8 mouse cellular contexts compared by ENCODE assay signal in the genomic region with DNA sequence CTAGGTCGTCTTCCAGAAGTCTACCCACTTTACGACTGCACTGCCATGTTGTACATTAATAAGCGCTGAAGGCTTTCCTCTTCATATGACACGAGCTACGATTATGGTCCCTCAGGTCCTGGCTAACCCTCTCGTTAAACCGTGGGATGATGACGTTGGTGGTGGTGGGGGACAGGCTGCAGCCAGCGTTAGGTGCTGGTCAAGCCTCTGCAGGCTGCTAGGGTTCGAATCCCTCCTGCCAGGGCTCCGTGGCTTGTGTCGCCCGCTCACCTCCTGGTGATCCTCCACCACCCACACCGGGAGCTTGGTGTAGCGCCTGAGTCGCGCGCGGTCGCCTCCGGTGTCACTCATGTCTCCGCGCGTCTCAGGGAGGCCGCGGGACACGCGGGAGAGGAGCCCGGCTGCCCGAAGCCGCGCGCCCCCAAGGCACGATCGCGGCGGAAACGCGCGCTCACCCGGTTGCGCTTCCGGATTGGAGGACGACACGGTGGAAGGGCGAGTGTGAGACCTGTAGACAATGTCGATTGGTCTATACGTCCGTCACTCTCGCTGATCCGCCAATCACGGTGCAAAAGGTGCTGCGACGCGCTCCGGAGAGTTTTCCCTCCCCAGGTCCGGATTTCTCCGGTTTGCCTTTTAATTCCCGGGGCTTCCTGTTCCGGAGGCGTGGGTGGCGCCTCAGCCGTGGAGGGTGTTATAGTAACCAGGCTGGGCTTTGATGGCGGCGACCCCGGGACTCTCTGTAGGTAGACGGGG. TPM values are rescaled to one million over a fixed set of nuclear protein-coding genes. Genes with fewer than 3 reads are reported as not detected.
DNase-seq lines count a peak whose midpoint lies in the region; ATAC-seq and TF ChIP-seq lines count a peak whose summit lies in the region.

A gene (minus strand): TSS at position 453 of the 756 bp plus-strand sequence.
A gene (plus strand): TSS at position 619 of the 756 bp plus-strand sequence.

- H3K27me3 ChIP-seq in megakaryocyte, embryonic 14.5 days (replicated peaks): no peaks in the 10 kb centered on the region

- H3K4me1 ChIP-seq in cortical plate, adult 2 months (ENCODE audit: control insufficient read depth, insufficient read depth, low read length): peaks cover 7% of the 10 kb centered on the region
- peaks cover 31% of the 10 kb centered on the region for H3K4me1 ChIP-seq in megakaryocyte, embryonic 14.5 days

- TF ChIP-seq CTCF in cortical plate, adult 2 months (IDR thresholded peaks at IDR 0.05; ENCODE audit: extremely low read depth, insufficient read depth, low read length): no peak

- TF ChIP-seq POLR2A in cortical plate, adult 2 months (IDR thresholded peaks at IDR 0.05; ENCODE audit: extremely low read depth, insufficient read depth, low read length): peak; percentile 58; the same call in 1 of the 2 replicates

- H3K36me3 ChIP-seq in megakaryocyte, embryonic 14.5 days (replicated peaks; ENCODE audit: low read length): peaks cover 65% of the 10 kb centered on the region

- no peaks in the 10 kb centered on the region for H3K9me3 ChIP-seq in megakaryocyte, embryonic 14.5 days

- no peak within 1 kb of the TSS for H3K27ac ChIP-seq in cortical plate, adult 2 months (ENCODE audit: insufficient read depth, low read length)

- DNase-seq in gastrocnemius, adult 8-10 months (ENCODE audit: low spot score in 2 of 2): peak; percentile 94 to 96
- DNase-seq in hindlimb bud, embryonic 11.5 days (ENCODE audit: extremely low spot score, low read depth, low spot score): peak; percentile 99
- peak; percentile 97 to 99 for DNase-seq in left cerebral cortex, adult 8-10 months (ENCODE audit: low spot score in 2 of 2)
- DNase-seq in right cerebral cortex, postnatal 10 days (ENCODE audit: low spot score in 2 of 2): peak; percentile 100
- peak; percentile 98 for DNase-seq in urinary bladder, postnatal 25 days (ENCODE audit: low spot score)

- ATAC-seq in activated CD4-positive, CD25-positive, alpha-beta regulatory T cell, adult 4 months: peak; percentile 99

- H3K4me3 ChIP-seq in cortical plate, adult 2 months (ENCODE audit: insufficient read depth, low read length): peak within 1 kb of the TSS; percentile 80
- H3K4me3 ChIP-seq in megakaryocyte, embryonic 14.5 days (replicated peaks): peak within 1 kb of the TSS; percentile 100

RNA-seq across cellular contexts. Expression of the first gene that starts in this region (rescaled TPM):
- 10 to 100 TPM; 31.4 to 34.2 TPM for polyA plus RNA-seq in activated CD4-positive, CD25-positive, alpha-beta regulatory T cell, adult 4 months (2017; shearing (Covaris generic))
- 24.9 and 25.2 TPM in 2 replicates for polyA plus RNA-seq in cortical plate, adult 2 months (2012; rRNA removed)
- total RNA-seq in gastrocnemius, adult 8-10 months (2022): 10 to 100 TPM; 20.0 to 25.6 (median 23.0) TPM
- total RNA-seq in left cerebral cortex, adult 8-10 months (2022): 10 to 100 TPM; 24.2 to 26.9 (median 25.4) TPM
- polyA plus RNA-seq in megakaryocyte, embryonic 14.5 days (2012; ENCODE audit: insufficient read depth, low replicate concordance): 2.2 and 2.7 TPM in 2 replicates

RNA-seq across cellular contexts. Expression of the second gene that starts in this region (rescaled TPM):
- 10 to 100 TPM; 12.0 to 15.7 TPM for polyA plus RNA-seq in activated CD4-positive, CD25-positive, alpha-beta regulatory T cell, adult 4 months (2017; shearing (Covaris generic))
- polyA plus RNA-seq in cortical plate, adult 2 months (2012; rRNA removed): 50.5 and 52.9 TPM in 2 replicates
- 10 to 100 TPM; 34.5 to 38.1 (median 36.3) TPM for total RNA-seq in gastrocnemius, adult 8-10 months (2022)
- total RNA-seq in left cerebral cortex, adult 8-10 months (2022): 10 to 100 TPM; 84.5 to 88.7 (median 86.3) TPM
- polyA plus RNA-seq in megakaryocyte, embryonic 14.5 days (2012; ENCODE audit: insufficient read depth, low replicate concordance): 31.5 and 43.1 TPM in 2 replicates
